Mouse (Mus musculus): ENCODE data around the gene Cebpg. TPM values are rescaled to one million over a fixed set of nuclear protein-coding genes. Genes with fewer than 3 reads are reported as not detected.

Gene Cebpg
- polyA plus RNA-seq (2012), result 30.8 and 32.3 TPM in 2 replicates

DNA sequence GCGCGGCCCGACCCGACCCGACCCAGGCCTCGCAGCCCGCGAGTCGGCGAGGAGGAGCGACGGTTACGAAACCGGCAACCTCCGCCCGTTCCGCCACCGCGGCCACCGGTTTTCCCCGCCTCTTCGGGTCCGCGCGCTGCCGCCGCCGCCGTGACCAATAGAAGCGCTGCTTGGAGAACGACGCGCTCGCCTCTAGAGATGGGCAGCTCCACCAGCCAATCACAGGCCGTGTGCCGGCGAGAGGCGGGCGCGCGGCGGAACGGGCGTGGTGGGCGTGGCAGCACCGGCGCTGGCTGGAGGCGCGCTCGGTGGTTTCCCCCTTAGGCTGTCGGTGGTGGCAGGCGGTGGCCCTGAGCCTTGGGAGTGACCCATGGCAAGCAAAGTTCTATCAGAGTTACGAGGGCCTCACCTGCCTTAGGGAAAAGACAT lies at the start of gene Cebpg:
Gene Cebpg (minus strand): TSS at position 138 of the 429 bp plus-strand sequence.
- TF ChIP-seq GATA1 (IDR thresholded peaks at IDR 0.05; ENCODE audit: low read length), result no peak

DNA sequence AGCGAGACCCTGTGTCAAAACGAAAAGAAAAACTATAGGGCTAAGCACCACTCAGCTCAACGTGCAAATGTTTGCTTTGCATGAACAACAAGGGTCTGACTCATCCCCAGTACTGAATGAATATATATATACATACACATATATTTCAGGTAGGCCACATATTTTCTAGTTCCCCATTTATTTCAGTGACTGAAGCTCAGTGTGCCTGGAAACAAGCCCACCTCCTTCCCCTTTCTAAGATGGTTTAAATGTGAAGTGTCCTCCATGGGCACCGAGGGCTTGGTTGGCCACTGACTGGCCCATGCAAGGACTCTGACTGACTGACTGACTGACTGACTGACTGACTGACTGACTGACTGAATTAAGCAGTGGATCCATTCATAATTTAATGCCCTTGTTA lies 43.2 kb upstream of the Cebpg start:
- no peak for TF ChIP-seq GATA1 (IDR thresholded peaks at IDR 0.05; ENCODE audit: low read length)

DNA sequence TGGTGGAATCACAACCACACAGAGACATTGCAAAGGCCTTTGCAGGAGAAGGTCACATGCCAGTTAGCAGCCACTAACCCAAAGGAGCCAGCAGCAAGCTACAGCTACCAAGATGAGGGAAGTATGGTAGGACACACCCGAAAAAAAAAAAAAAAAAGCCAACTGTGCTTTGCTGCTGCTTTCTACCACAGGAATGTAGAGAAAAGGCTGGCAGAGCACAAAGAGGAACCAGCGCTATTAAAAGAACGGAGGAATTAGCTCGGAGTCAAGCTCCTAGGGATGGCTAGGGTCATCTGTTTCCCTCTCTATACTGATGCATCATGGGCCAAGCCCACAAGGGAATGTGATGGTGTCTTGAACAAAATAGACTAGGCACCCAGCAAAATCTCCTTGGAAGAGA lies 42.4 kb upstream of the Cebpg start:
- no peak for TF ChIP-seq GATA1 (IDR thresholded peaks at IDR 0.05; ENCODE audit: low read length)

DNA sequence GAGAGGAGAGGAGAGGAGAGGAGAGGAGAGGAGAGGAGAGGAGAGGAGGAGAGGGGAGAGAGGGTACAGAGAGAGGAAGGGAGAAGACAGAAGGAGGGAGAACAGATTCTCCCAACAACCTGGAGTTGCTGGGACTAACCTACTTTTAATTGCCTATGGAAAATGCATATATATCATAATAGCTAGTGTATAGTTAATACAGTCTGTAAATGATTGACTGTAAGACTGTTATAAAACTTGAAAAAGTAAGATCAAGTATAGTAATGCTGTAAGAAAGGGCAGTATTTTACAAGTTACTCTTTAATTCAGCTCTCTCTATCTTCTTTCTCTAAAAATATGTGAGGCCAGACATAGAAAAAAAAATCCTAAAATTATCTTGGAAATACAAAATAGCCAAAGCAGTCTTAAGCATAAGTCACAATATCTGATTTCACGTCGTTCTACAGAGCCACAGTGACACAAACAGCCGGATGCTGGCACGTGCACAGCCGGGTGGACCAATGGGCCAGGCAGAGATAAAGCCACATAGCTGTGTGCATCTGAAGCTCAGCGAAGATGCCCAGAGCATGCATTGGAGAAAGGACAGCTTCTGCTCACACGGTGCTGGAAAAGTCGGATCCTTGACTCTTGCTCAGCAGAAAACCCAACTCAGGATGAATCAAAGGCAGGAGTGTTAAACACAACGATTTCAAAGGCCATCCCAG lies 38.8 kb upstream of the Cebpg start:
- TF ChIP-seq GATA1 (IDR thresholded peaks at IDR 0.05; ENCODE audit: low read length), result no peak

DNA sequence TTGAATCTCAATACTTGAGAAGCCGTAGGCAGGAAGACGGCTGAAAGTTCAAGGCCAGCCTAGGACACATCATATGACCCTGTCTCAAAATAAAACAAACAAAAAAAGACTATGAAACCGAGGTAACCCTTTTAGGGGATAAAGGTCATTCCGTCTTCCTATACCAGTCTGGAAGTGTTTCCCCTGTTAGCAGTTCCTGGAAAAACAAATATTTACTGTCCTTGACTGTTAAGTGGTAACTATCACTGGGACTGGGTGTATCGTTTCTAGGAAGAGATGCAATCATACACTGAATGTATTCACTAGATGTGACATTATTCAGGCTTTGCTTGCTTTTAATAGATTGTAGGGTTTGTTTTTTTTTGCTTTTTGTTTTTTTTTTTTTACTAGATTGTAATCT lies 34.2 kb upstream of the Cebpg start:
- TF ChIP-seq GATA1 (IDR thresholded peaks at IDR 0.05; ENCODE audit: low read length), result no peak

DNA sequence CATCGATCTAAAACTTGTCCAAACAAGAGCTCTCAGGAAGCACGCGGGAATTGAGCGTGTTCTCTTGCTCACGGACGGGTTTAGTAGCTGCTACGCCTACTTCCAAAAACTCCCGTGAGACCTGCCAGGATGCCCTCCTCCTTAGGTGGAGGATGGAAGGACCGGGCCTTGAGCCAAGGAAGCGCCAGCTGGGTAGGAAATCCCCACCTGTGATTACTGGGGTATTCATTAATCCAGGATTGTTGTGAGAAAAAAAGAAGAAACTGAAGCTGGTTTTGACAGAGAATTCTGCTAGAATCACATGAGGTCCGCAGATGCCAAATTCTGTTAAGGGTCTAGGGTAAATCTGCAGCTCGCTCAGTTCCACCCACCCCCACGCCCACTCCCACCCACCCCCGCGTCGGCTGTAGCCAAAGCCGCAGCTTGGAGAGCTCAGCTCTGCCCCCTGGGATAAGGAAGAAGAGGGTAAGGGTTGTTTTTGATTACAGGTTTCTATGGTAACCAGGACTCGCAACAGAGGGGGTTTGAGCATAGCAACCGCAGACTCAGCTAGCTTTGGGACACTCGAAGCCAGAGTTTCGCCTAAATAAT lies 30.0 kb upstream of the Cebpg start:
- TF ChIP-seq GATA1 (IDR thresholded peaks at IDR 0.05; ENCODE audit: low read length), result no peak

DNA sequence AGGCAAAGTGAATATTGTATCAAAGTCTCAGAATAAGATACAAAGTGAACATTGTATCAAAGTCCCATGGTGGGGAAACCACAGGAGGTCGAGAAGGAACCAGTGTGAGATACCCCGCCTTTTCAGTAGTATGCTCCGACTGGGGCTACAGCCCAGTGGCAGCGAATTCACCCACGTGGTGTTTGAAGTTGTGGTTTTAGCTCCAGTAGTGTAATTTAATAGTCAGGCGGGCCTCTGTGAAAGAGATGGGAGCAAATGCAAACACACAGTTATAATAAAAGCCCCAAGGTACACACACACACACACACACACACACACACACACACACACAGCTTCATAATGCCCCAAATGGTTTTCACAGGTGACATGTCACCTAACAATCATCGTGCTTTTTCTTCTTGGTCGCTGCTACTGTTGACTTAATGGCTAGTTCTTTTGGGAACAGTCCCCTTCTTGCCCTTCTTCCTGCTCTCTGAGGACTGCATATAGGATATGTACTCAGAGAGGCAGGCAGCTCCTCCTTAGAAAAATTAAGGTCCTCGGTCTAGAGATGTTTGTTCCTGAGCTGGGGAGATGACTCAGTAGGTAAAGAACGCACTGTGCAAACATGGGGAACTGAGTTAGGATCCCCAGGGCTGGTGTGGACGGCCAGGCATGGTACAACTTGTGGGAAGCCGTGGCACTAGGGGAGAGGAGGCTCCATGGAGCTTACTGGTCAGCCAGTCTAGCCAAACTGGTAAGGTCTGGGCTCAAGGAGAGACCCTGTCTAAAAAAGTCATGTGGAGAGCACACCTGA lies 28.4 kb upstream of the Cebpg start:
- TF ChIP-seq GATA1 (IDR thresholded peaks at IDR 0.05; ENCODE audit: low read length), result no peak

DNA sequence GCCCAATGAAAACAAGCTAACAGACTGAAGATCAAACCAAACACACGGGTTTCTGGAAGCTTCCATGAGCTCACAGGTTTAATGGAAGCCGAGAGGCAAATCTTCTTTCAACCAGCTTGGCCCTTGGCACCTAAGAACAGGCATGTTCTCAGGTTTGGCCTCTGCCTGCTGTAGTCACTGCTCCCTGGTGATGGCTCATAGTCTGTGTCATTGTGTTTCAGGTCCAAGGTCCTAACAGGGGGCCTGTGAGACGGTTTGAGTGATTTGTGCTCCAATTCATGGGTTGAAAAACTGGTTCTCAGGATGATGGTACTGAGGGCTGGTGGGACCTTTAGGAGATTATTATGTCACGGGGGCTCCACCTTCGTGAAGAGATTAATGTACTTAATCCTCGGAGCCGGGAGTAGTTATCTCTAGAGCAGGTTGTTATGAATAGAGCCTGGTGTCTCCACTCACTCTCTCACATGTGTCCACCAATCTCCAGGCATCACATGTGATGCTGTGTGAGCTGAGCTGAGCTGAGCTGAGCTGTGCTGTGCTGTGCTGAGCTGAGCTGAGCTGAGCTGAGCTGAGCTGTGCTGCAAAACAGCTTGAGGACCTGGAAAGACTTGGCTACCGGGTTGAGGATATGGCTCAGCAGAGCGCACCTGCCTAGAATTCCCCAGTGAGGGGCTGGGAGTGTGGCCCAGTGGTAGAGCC lies 25.2 kb upstream of the Cebpg start:
- TF ChIP-seq GATA1 (IDR thresholded peaks at IDR 0.05; ENCODE audit: low read length), result no peak

DNA sequence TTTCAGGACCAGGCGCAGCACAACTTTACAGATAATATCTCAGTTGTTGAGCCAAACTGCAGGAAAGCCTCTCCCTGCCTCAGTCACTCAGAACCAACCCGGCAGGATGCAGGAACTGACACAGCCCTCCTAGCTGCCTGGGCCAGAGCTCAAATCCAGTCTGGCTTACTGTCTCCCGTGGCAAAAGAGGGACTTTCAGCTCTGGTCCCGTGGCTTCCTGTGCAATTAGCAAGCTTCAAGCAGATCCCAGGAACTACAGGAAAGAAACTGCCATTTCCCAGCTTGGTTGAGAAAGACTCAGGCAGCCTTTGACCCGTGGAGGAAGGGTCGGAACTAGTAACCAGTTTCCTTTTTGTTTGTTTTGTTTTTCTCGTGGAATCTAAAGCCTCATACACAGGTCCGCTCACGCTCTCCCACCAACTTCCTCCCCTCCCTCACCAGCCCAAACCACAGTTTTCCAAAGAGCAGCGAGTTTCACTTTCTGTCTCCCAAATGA lies 24.5 kb upstream of the Cebpg start:
- TF ChIP-seq GATA1 (IDR thresholded peaks at IDR 0.05; ENCODE audit: low read length), result no peak

DNA sequence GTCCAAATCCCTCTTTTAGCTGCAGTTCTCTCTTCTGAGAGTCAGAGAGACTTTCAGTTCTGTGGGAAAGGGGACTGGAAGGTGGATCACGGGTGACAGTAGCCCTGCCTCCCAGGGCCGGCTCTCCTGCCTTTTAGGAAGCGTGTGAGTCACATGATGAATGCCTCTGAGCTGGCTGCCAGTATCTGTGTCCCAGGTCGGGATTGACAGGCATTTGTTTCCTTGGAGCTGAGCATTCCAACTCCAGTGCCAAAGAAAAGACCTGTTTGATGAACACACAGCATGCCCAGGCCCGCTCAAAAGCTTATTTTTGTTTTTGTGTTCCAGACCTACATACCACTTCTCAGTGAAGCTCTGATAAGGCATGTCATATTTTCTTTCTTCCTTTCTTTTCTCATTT lies 20.3 kb upstream of the Cebpg start:
- TF ChIP-seq GATA1 (IDR thresholded peaks at IDR 0.05; ENCODE audit: low read length), result no peak

DNA sequence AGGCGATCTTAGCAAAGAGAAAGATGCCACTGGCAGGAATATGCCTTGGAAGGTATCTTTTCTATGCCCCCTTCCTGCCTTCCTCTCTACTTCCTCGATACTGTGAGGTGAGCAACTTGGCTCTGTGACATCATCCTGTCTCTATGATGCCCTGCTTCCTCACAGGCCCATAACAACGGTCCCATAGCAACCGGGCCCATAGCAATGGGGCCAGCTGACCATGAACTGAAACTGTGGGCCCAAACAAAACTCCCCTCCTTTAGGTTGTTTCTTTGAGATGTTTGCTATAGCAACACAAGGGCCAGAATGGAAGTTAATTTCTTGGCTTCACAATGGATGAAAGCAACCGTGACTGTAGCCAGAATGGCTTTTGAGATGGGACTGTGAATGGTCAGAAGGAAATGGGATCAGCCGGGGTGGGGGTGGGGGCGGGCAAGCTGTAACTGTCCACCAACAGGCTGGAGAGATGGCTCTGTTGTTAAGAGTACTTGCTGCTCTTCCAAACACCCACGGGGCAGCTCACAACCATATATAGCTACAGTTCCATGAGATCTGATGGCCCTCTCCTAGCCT lies 10.4 kb upstream of the Cebpg start:
- no peak for TF ChIP-seq GATA1 (IDR thresholded peaks at IDR 0.05; ENCODE audit: low read length)

DNA sequence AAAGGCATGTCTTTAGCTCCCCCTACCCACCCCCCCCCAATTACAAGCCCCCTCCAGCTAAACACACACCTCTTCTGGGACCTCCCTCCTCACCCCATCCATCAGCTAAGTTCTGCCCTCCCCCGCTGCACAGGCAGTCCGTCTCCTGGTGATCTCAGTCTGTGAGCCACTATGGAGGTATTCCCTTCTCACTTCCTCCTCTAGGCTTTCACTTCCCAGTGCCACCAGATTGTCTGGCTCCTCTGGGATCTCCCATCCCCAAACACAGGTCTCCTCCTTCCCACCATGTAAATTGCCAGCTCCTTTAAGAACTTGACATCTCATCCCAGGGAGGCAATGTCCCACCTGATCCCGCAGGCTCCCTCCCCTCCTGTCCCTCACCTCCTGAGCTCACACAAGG lies 9.6 kb upstream of the Cebpg start:
- no peak for TF ChIP-seq GATA1 (IDR thresholded peaks at IDR 0.05; ENCODE audit: low read length)

DNA sequence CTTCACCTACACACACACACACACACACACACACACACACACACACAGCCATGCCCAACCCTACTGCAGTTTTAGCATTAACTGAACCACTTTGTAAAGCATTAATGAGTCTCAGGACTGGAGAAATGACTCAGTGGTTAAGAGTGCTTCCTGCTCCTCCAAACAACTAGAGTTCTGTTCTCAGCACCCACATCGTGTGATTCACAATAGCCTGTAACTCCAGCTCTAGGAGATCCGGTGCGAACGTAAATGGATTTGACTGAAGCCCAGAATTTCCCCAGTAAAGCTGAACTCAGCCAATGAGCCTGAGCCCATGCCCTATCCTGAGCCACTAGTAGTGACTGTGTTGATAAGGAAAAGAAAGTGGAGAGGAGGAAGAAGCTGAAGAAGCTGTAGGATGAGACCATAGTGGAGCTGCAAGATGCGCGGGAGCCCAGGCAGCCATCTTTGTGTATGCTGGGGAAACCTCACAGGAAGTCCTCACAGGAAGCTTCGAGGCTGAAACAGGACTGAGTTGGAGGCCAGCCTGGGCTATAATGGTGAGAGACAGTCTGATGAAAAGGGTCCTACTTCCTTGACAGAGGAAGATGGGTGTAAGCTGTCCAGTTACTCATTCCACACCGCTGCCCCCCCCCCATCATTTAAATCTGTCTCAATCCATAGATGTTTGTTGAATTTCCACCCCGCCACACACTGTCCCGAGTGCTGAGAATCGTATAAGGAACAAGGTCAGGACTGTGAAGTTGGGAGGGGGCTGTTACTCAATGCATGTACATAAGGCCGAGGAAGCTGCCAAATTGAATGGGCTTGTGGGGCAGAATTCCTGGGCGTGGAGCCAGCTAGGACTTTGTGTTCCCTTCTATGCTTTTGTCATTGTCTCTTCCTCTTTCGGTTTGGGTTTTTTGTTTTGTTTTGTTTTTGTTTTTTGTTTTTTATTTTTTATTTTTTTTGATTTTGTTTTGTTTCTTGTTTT lies 8.2 kb upstream of the Cebpg start:
- no peak for TF ChIP-seq GATA1 (IDR thresholded peaks at IDR 0.05; ENCODE audit: low read length)

DNA sequence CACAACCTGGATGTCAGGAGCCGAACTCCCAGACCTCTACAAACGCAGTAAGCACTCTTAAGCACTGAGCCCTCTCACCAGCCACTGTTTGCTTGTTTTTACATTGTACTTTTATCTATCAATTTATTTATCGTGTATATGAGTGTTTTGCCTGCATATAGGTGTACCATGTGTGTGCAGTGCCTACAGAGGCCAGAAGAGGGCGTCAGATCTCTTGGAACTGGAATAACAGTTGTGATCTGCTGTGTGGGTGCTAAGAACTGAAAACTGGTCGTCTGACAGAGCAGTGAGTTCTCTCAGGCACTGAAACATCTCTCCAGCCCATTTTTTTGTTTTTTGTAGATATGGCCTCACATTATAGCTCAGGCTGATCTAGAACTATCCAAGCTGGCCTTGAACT lies 3.1 kb upstream of the Cebpg start:
- TF ChIP-seq GATA1 (IDR thresholded peaks at IDR 0.05; ENCODE audit: low read length), result no peak
